Mouse (Mus musculus) splenic B cell, adult 2 months (primary cell): ENCODE measurements at regions not wholly inside any gene's neighbourhood (a gene's known extent, or its start where the extent isn't known, plus 50 kb on each side); places are given as distances from the start of the nearest gene placed in this dataset.

Experiments
- DNase-seq: peaks from one replicate; pipeline ENCODE4 v3.0.0-alpha.2; 2011; ENCODE audit warnings: low read depth, low spot score
- H3K27me3 ChIP-seq: 2 replicates; pipeline ENCODE4 v1.6.1; 2012; ENCODE audit warnings: mild to moderate bottlenecking, low read length, moderate library complexity, mixed read lengths; ENCODE audit not compliant: control insufficient read depth, poor library complexity, insufficient read depth, severe bottlenecking
- H3K36me3 ChIP-seq: 2 replicates; pipeline ENCODE4 v1.6.1; 2012; ENCODE audit warnings: mild to moderate bottlenecking, low read length, moderate library complexity, mixed read lengths; ENCODE audit not compliant: control insufficient read depth, poor library complexity, insufficient read depth, severe bottlenecking

- no peaks in the 10 kb centered on the region; the same call in 1 of the 2 replicates for H3K27me3 ChIP-seq
- no peaks in the 10 kb centered on the region for H3K36me3 ChIP-seq
- no peak for DNase-seq
Measured at GRCm38 (mm10) chr15:11774717-11775116, 132.4 kb downstream of the Npr3 start.

GRCm38 (mm10) chr15:11770596-11770995 lies 136.5 kb downstream of the Npr3 start:
- H3K27me3 ChIP-seq, result no peaks in the 10 kb centered on the region
- H3K36me3 ChIP-seq, result no peaks in the 10 kb centered on the region
- DNase-seq, result no peak

- Histone ChIP-seq H3K27me3 (no peaks in the 10 kb centered on the region), H3K36me3 (no peaks in the 10 kb centered on the region)
- no peak for DNase-seq
Measured at GRCm38 (mm10) chr15:11757963-11758362, 149.1 kb downstream of the Npr3 start.

- Histone ChIP-seq H3K27me3 (no peaks in the 10 kb centered on the region), H3K36me3 (no peaks in the 10 kb centered on the region)
- no peak for DNase-seq
Measured at GRCm38 (mm10) chr15:11756786-11757185, 150.3 kb downstream of the Npr3 start.

GRCm38 (mm10) chr15:11753216-11753615 lies 153.9 kb downstream of the Npr3 start:
- Histone ChIP-seq H3K27me3 (no peaks in the 10 kb centered on the region), H3K36me3 (no peaks in the 10 kb centered on the region)
- no peak for DNase-seq

GRCm38 (mm10) chr15:11750893-11751292 lies 156.2 kb downstream of the Npr3 start:
- Histone ChIP-seq H3K36me3 (no peaks in the 10 kb centered on the region), H3K27me3 (no peaks in the 10 kb centered on the region)
- DNase-seq, result no peak

- Histone ChIP-seq H3K36me3 (no peaks in the 10 kb centered on the region), H3K27me3 (no peaks in the 10 kb centered on the region)
- DNase-seq, result no peak
Measured at GRCm38 (mm10) chr15:11749509-11749908, 157.6 kb downstream of the Npr3 start.

GRCm38 (mm10) chr15:11748306-11748705 lies 158.8 kb downstream of the Npr3 start:
- no peaks in the 10 kb centered on the region for H3K36me3 ChIP-seq
- no peak for DNase-seq
- no peaks in the 10 kb centered on the region for H3K27me3 ChIP-seq

- no peaks in the 10 kb centered on the region for H3K27me3 ChIP-seq
- DNase-seq, result no peak
- no peaks in the 10 kb centered on the region for H3K36me3 ChIP-seq
Measured at GRCm38 (mm10) chr15:11746754-11747153, 160.3 kb downstream of the Npr3 start.

- DNase-seq, result no peak
- H3K36me3 ChIP-seq, result no peaks in the 10 kb centered on the region
- H3K27me3 ChIP-seq, result no peaks in the 10 kb centered on the region
Measured at GRCm38 (mm10) chr15:11745629-11746372, 161.3 kb downstream of the Npr3 start.

GRCm38 (mm10) chr15:11744903-11745302 lies 162.2 kb downstream of the Npr3 start:
- Histone ChIP-seq H3K36me3 (no peaks in the 10 kb centered on the region), H3K27me3 (no peaks in the 10 kb centered on the region)
- DNase-seq, result no peak

GRCm38 (mm10) chr15:11744296-11744695 lies 162.8 kb downstream of the Npr3 start:
- no peaks in the 10 kb centered on the region for H3K27me3 ChIP-seq
- H3K36me3 ChIP-seq, result no peaks in the 10 kb centered on the region
- DNase-seq, result no peak

- no peak for DNase-seq
- H3K36me3 ChIP-seq, result no peaks in the 10 kb centered on the region
- no peaks in the 10 kb centered on the region for H3K27me3 ChIP-seq
Measured at GRCm38 (mm10) chr15:11742820-11743219, 164.3 kb downstream of the Npr3 start.

- Histone ChIP-seq H3K36me3 (no peaks in the 10 kb centered on the region), H3K27me3 (no peaks in the 10 kb centered on the region)
- no peak for DNase-seq
Measured at GRCm38 (mm10) chr15:11742346-11742729, 164.7 kb downstream of the Npr3 start.

- no peak for DNase-seq
- Histone ChIP-seq H3K36me3 (no peaks in the 10 kb centered on the region), H3K27me3 (no peaks in the 10 kb centered on the region)
Measured at GRCm38 (mm10) chr15:11741598-11742345, 165.3 kb downstream of the Npr3 start.
